Mouse (Mus musculus) liver, postnatal 0 days (tissue): ENCODE measurements at regions not wholly inside any gene's neighbourhood (a gene's known extent, or its start where the extent isn't known, plus 50 kb on each side); places are given as distances from the start of the nearest gene placed in this dataset.
"Not testable (repeated sequence)": the region's sequence is repeated elsewhere in the genome, so short reads cannot be mapped to it uniquely, and the experiment has no call there.

Experiments used
- ATAC-seq: fragments of 200-750 bp; cut with Nextera tagmentation; 2 replicates; pipeline ENCODE4 v1.8.0; 2017; ENCODE audit warnings: mild to moderate bottlenecking, moderate library complexity
- DNase-seq: peaks from one replicate; pipeline ENCODE4 v3.0.0-alpha.2; 2016
- H3K27ac ChIP-seq: fragments of 300-500 bp; sonication (generic); 2 replicates; pipeline ENCODE4 v1.5.1; 2014; ENCODE audit warnings: antibody characterized with exemption, moderate library complexity, mild to moderate bottlenecking, low read depth
- H3K27me3 ChIP-seq: fragments of 300-500 bp; sonication (generic); 2 replicates; pipeline ENCODE4 v1.6.1; 2014; ENCODE audit warnings: low read length, control low read depth, mixed read lengths; ENCODE audit not compliant: insufficient read depth
- H3K36me3 ChIP-seq: fragments of 300-500 bp; sonication (generic); replicated peaks from 2 replicates; pipeline ENCODE4 v1.6.1; 2014; ENCODE audit warnings: mild to moderate bottlenecking, control low read depth, low read length, moderate library complexity, mixed read lengths; ENCODE audit not compliant: insufficient read depth
- H3K4me1 ChIP-seq: fragments of 300-500 bp; sonication (generic); 2 replicates; pipeline ENCODE4 v1.6.1; 2014; ENCODE audit warnings: antibody characterized with exemption, mild to moderate bottlenecking, control low read depth; ENCODE audit not compliant: insufficient read depth
- H3K4me2 ChIP-seq: fragments of 300-500 bp; sonication (generic); 2 replicates; pipeline ENCODE4 v1.6.1; 2014; ENCODE audit warnings: low read depth, mild to moderate bottlenecking, low read length, moderate library complexity, mixed read lengths
- H3K4me3 ChIP-seq: fragments of 300-500 bp; sonication (generic); 2 replicates; pipeline ENCODE4 v1.5.1; 2014; ENCODE audit warnings: low read depth, low read length
- H3K9ac ChIP-seq: fragments of 300-500 bp; sonication (generic); replicated peaks from 2 replicates; pipeline ENCODE4 v1.6.1; 2014; ENCODE audit warnings: mild to moderate bottlenecking, moderate library complexity
- H3K9me3 ChIP-seq: fragments of 300-500 bp; sonication (generic); 2 replicates; pipeline ENCODE4 v1.6.1; 2016; ENCODE audit warnings: mild to moderate bottlenecking, control low read depth, low read length, mixed read lengths
- CTCF ChIP-seq: sonication (generic); IDR thresholded peaks from 2 replicates; pipeline ENCODE4 v1.5.1; 2016; ENCODE audit warnings: antibody characterized with exemption, low read depth
- EP300 ChIP-seq: IDR thresholded peaks from 2 replicates; pipeline ENCODE4 v1.6.1; 2016; ENCODE audit warnings: antibody characterized with exemption, low read depth, mild to moderate bottlenecking
- WGBS: fragments of 180-500 bp; shearing (Covaris S2); extraction: QIAGEN DNeasy Blood & Tissue Kit; methylation state at CpG from one replicate; pipeline ENCODE4 v1.1.7; 2014; ENCODE audit not compliant: insufficient replicate concordance; 5-methylcytosine and 5-hydroxymethylcytosine counted together

DNA sequence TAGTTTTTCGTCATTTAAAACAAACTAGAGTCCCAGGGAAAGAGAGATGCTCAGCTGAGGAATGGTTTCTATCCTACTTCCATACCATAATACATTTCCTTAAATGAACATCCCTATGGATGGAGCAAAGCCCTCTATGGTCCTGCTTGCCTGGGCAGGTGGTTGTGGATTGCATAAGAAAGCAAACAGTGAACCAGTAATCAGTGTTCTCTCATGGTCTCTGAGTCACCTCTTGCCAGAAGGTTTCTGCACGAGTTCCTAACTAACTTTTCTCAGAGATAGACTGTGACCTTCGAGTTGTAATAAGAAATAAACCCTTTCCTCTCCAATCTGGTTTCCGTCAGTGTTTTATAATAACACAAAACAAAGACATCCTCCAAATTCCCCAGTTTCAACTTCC lies 62.9 kb upstream of the Bet1 start:
- Histone ChIP-seq H3K9ac (no peak overlapping the region), H3K4me1 (no peaks in the 10 kb centered on the region), H3K4me3 (no peak overlapping the region), H3K36me3 (no peaks in the 10 kb centered on the region), H3K9me3 (no peaks in the 10 kb centered on the region), H3K27me3 (no peaks in the 10 kb centered on the region), H3K4me2 (no peak overlapping the region), H3K27ac (no peak overlapping the region)
- TF ChIP-seq EP300 (no peak), CTCF (no peak)
- 51% methylated on average over 4 of the region's 4 CpGs for WGBS
- ATAC-seq: no peak
- DNase-seq: no peak

DNA sequence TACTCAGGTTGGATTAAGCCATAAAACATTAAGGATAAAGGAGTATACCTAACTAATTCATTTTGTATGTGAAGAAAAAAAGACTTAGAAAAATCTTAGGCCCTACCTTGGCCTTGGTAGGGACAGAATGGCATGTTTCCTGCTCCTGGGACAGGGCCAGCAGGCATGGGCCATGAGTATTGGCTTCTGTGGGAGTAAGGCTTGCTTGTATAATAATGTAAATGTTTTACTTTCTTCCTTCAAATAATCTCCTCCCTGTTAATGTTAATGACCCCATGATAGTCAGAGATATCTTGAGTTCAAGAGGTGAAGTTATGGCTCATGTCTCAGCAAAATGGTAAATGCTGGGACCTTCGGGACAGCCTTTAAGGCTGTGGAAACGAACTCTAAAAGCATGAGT lies 71.5 kb upstream of the Bet1 start:
- Histone ChIP-seq H3K36me3 (no peaks in the 10 kb centered on the region), H3K27me3 (no peaks in the 10 kb centered on the region), H3K4me1 (no peaks in the 10 kb centered on the region), H3K9ac (no peak overlapping the region), H3K4me3 (no peak overlapping the region), H3K27ac (no peak overlapping the region), H3K9me3 (no peaks in the 10 kb centered on the region), H3K4me2 (no peak overlapping the region)
- DNase-seq: no peak
- no peak for ATAC-seq
- TF ChIP-seq EP300 (no peak), CTCF (no peak)
- 53% methylated on average over 2 of the region's 2 CpGs for WGBS

DNA sequence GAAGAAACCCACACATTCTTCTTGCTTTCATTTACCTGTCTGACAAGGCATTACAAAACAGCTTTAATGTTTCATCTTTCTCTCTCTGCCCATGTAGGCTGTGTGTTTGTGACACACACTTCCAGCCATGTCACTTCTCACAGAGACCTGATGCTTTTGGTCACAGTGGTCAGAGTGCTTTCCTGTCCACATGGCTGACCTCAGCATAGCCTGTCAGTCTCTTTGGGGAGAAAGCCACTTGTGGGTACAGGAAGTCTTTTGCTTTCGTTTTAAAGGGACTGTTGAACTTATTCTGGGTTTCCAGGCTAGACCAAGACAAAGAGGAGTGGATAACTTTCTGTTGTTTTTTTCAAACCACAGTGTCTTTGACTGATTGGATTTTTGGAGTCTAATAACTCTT lies 77.0 kb upstream of the Bet1 start:
- Histone ChIP-seq H3K4me1 (no peaks in the 10 kb centered on the region), H3K4me3 (no peak overlapping the region), H3K27me3 (no peaks in the 10 kb centered on the region), H3K36me3 (no peaks in the 10 kb centered on the region), H3K9me3 (no peaks in the 10 kb centered on the region), H3K27ac (no peak overlapping the region), H3K9ac (no peak overlapping the region), H3K4me2 (no peak overlapping the region)
- DNase-seq (no peak), ATAC-seq (no peak)
- TF ChIP-seq CTCF: no peak
- TF ChIP-seq EP300: no peak
- WGBS: 27% methylated on average over 1 of the region's 1 CpGs

DNA sequence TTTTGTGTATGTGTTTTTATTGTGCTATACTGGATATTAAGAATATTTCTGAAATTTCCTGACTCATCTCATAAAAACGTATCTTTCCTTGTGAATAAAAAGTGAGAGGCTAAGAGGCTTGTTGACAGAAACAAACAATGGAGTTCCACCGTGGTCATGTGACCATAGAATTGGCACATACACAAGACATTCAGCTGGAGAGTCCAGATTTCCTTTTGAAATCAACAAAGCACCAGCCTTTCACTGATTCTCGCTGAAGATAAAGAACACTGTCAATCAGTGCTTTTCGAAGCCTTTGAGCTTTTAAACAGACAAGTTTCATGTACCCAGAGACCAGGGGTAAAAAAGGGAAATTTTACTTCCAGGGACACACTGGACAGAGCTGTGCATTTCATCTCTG lies 80.3 kb upstream of the Bet1 start:
- ATAC-seq (no peak), DNase-seq (no peak)
- Histone ChIP-seq H3K4me2 (no peak overlapping the region), H3K27me3 (no peaks in the 10 kb centered on the region), H3K9me3 (no peaks in the 10 kb centered on the region), H3K36me3 (no peaks in the 10 kb centered on the region), H3K9ac (no peak overlapping the region), H3K4me3 (no peak overlapping the region), H3K27ac (no peak overlapping the region), H3K4me1 (no peaks in the 10 kb centered on the region)
- 54% methylated on average over 4 of the region's 4 CpGs for WGBS
- TF ChIP-seq CTCF (no peak), EP300 (no peak)

DNA sequence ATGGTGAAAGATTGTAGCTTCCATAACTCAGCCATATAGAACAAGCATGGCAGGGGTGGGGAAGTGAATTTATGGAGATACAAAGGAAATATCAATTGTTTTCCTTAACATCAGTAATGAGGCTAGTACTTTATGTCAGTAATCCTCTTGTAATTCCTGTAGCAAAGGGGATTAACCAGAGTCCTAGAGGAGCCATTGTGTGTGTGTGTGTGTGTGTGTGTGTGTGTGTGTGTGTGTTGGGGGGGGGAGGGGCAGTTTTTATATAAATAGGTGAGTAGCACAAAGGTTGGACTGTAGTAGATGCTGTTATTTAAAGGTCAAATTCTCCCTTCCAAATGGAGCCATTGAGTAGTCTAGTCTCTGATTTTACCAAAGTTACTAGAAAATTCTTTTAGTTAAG lies 81.0 kb upstream of the Bet1 start:
- no peaks in the 10 kb centered on the region for H3K27me3 ChIP-seq
- no peak overlapping the region for H3K27ac ChIP-seq
- no peaks in the 10 kb centered on the region for H3K36me3 ChIP-seq
- TF ChIP-seq EP300 (no peak), CTCF (no peak)
- no peak overlapping the region for H3K4me3 ChIP-seq
- no peak overlapping the region for H3K4me2 ChIP-seq
- ATAC-seq (no peak), DNase-seq (no peak)
- no peak overlapping the region for H3K9ac ChIP-seq
- H3K9me3 ChIP-seq: no peaks in the 10 kb centered on the region
- H3K4me1 ChIP-seq: no peaks in the 10 kb centered on the region

DNA sequence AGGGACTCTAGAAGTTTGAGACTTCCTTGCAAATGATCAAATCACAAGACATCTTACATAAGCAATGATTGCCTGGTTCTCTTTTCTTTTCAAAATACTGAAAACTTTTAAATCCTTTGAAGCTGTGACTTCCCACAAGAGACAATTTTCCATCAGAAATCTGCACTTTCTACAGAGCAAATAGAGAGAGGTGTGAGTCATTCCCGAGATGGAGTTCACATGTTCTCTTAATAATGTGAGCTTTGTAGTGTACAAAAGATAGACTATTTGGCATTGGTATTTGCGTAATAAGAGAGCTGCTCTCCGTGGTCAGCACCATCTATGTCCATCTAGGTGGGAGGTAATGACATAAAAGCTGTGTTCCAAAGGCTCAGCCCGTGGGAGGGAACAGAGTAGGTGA lies 84.8 kb upstream of the Bet1 start:
- 52% methylated on average over 4 of the region's 4 CpGs for WGBS
- no peak for TF ChIP-seq CTCF
- TF ChIP-seq EP300: no peak
- H3K4me1 ChIP-seq: no peaks in the 10 kb centered on the region
- no peak overlapping the region for H3K4me2 ChIP-seq
- H3K36me3 ChIP-seq: no peaks in the 10 kb centered on the region
- no peak overlapping the region for H3K9ac ChIP-seq
- H3K27ac ChIP-seq: no peak overlapping the region
- ATAC-seq (no peak), DNase-seq (no peak)
- H3K9me3 ChIP-seq: no peaks in the 10 kb centered on the region
- H3K27me3 ChIP-seq: no peaks in the 10 kb centered on the region
- H3K4me3 ChIP-seq: no peak overlapping the region

DNA sequence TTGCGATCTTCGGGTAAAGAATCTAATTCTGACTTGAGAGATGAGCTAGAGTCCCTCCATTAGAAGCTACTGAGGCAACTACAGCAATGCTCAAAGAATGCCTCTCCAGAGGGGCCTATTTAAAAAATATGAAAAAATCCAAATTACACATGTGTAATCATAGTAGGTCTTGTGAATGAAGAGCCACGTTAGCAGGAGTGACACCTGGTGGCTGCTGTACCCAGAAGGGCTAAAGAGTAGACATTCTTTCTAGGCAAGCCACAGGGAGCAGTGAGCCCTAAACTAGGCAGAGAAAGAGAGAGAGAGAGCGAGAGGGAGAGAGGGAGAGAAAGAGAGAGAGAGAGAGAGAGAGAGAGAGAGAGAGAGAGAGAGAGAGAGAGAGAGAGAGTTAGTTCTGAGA lies 100.9 kb upstream of the Bet1 start:
- Histone ChIP-seq H3K9me3 (no peaks in the 10 kb centered on the region), H3K4me2 (no peak overlapping the region), H3K4me1 (no peaks in the 10 kb centered on the region), H3K4me3 (no peak overlapping the region), H3K27me3 (no peaks in the 10 kb centered on the region), H3K9ac (no peak overlapping the region), H3K36me3 (no peaks in the 10 kb centered on the region), H3K27ac (no peak overlapping the region)
- TF ChIP-seq EP300 (no peak), CTCF (no peak)
- DNase-seq: no peak
- WGBS: 62% methylated on average over 4 of the region's 4 CpGs
- ATAC-seq: no peak

DNA sequence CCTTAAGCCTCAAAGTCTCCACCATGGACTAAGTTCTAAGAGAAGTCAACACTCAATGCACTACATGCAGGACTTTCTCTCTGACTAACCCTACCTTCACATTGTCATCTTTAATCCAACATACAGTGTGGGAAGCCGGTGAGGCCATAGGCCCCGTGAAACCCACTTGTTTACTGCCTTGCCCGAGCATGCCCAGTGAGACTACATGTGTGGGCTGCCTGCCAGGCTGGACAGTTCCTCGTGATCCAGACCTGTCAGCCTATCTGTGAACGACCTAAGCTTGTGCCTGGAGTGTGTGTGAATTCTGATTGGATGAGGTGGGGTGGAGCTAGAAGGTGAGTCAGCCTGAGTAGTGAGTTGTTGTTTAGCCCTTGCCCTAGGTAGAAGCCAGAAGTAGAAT lies 104.2 kb upstream of the Bet1 start:
- WGBS: 46% methylated on average over 5 of the region's 5 CpGs
- not testable (repeated sequence) for DNase-seq, H3K9ac ChIP-seq, H3K4me2 ChIP-seq, H3K36me3 ChIP-seq, H3K27me3 ChIP-seq, ATAC-seq, H3K27ac ChIP-seq, H3K4me1 ChIP-seq, H3K9me3 ChIP-seq, H3K4me3 ChIP-seq
